ENCODE assay signal across 8 mouse cellular contexts in the genomic region with DNA sequence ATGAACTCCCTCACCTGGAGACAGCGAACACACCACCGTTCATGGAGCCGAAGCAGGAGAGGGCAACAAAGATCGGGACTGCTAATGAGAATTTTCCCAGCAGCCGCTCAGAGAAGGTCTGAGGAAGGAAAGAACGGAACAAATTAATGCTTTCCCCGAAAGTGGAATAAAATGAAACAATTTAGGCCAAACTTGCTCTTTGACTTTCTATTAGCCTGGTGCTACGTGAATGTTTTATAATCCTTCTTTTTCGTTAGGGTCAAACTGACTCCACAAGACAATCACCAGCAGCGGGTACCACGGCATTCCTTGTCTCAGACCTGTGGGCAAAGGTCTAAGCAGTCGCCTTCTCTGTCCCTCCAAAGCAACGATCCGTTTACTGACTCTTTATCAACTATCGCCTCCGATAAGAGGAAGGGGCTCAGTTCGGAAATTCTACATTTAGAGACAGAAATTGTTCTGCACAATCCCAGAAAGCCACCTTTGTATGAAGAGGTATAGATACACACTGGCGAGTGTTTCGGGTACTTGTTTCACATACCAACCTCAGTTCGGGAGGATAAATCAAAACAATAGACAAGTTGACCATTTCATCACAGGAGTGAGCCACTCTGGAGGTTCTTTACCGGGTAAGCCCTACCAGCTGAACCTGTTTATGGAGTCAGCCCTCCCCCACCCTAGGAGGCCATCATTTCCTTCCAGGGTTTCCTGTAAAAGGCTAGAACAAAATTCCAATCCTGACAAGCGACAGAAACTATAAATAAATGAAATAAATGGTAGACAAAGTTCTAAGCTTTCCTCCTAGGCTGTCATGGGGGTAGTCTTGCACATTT.
A peak's percentile ranks its signal among the peaks of the same experiment; 100 is the strongest.
DNase-seq lines count a peak whose midpoint lies in the region; ATAC-seq and TF ChIP-seq lines count a peak whose summit lies in the region.

No protein-coding gene starts in this region.

- peak; percentile 65 for ATAC-seq in forebrain, embryonic 15.5 days (replicated peaks)
- peak; percentile 66 for ATAC-seq in kidney, embryonic 15.5 days (replicated peaks; ENCODE audit: low FRiP score)
- peak; percentile 30 for ATAC-seq in megakaryocyte, adult 5-6 weeks (ENCODE audit: poor library complexity, severe bottlenecking)
- ATAC-seq in erythroblast, adult 5-6 weeks (replicated peaks; ENCODE audit: low FRiP score, poor library complexity, severe bottlenecking), result no peak

- no peak for DNase-seq in layer of hippocampus, adult 2 months (ENCODE audit: low spot score in 2 of 2)
- DNase-seq in layer of hippocampus, postnatal 36 days, result no peak
- no peak for DNase-seq in layer of hippocampus, adult 9-11 months
- DNase-seq in right cerebral cortex, postnatal 14 days, result no peak

- H3K36me3 ChIP-seq in forebrain, embryonic 15.5 days, result no peaks in the 10 kb centered on the region
- no peaks in the 10 kb centered on the region for H3K36me3 ChIP-seq in kidney, embryonic 15.5 days

- 27% methylated on average over 22 of the region's 22 CpGs for WGBS in forebrain, embryonic 15.5 days
- 20% methylated on average over 22 of the region's 22 CpGs for WGBS in kidney, embryonic 15.5 days

- H3K27me3 ChIP-seq in forebrain, embryonic 15.5 days, result no peaks in the 10 kb centered on the region
- H3K27me3 ChIP-seq in kidney, embryonic 15.5 days, result no peaks in the 10 kb centered on the region

- peak overlapping the region; percentile 54 for H3K27ac ChIP-seq in layer of hippocampus, adult 2 months
- H3K27ac ChIP-seq in forebrain, embryonic 15.5 days (replicated peaks), result 0 out of 2 replicates have a peak overlapping the region, but pooled peaks have one; percentile 3
- H3K27ac ChIP-seq in kidney, embryonic 15.5 days, result peak overlapping the region; percentile 64

- peak overlapping the region; percentile 36 for H3K9ac ChIP-seq in forebrain, embryonic 15.5 days (replicated peaks)
- peak overlapping the region; percentile 43 for H3K9ac ChIP-seq in kidney, embryonic 15.5 days

- peak overlapping the region; percentile 49 for H3K4me2 ChIP-seq in forebrain, embryonic 15.5 days (replicated peaks)
- H3K4me2 ChIP-seq in kidney, embryonic 15.5 days, result peak overlapping the region; percentile 62

- H3K4me1 ChIP-seq in forebrain, embryonic 15.5 days, result peaks cover 14% of the 10 kb centered on the region
- peaks cover 11% of the 10 kb centered on the region for H3K4me1 ChIP-seq in kidney, embryonic 15.5 days

- TF ChIP-seq CTCF in layer of hippocampus, adult 2 months (conservative IDR thresholded peaks at IDR 0.05), result no peak; the same call in 1 of the 2 replicates

- peak overlapping the region; percentile 53 for H3K4me3 ChIP-seq in layer of hippocampus, adult 2 months
- peak overlapping the region; percentile 39 for H3K4me3 ChIP-seq in forebrain, embryonic 15.5 days
- H3K4me3 ChIP-seq in kidney, embryonic 15.5 days (replicated peaks), result peak overlapping the region; percentile 46

- no peaks in the 10 kb centered on the region for H3K9me3 ChIP-seq in forebrain, embryonic 15.5 days
- no peaks in the 10 kb centered on the region for H3K9me3 ChIP-seq in kidney, embryonic 15.5 days (replicated peaks)

Comparison
In these comparisons a context has a peak if more than half of its experiments do, and no peak if none do; other contexts are left out.
1. H3K27ac ChIP-seq: peak in every context shown above with its lines; median percentile 64 in kidney, embryonic 15.5 days; 54 in layer of hippocampus, adult 2 months; 3 in forebrain, embryonic 15.5 days.